9 mouse cellular contexts compared by ENCODE assay signal in the genomic region with DNA sequence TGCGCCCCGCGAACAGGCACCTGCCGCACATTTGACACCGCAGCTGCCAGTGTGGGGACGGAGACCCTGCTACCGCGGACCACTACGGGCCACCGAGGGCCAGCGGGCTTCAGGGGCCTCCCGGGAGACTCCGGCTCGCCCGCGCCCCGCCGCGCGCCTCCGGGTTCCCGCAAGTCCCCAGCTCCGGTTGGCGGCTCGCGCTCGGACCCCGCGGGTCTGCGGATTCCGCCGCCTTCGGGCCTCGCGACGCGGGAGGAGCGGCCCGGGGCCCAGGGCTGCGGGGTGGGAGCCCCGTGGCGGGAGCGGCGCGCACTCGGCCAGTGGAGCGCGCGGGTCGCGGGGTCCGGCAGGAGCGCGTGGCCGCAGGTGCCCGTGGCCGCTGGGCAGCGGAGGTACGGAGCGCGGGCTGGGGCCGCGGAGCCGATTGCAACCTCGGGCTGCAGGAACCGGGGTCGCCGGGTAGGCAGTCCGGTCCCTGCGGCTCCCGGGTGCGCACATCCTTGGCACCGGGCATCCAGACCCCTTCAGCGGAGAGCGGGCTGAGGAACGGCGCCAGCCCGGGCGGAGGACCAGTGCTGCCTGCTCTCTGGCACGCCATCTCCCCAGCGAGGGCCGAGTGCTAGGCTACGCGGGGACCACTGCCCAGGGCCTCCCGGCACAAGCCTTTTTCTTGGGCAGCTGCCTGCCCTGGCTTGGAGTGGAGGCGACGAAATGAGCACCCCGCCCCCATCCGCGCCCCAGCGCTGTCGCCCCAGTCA. TPM values are rescaled to one million over a fixed set of nuclear protein-coding genes. Genes with fewer than 3 reads are reported as not detected.
A peak's percentile ranks its signal among the peaks of the same experiment; 100 is the strongest.
DNase-seq lines count a peak whose midpoint lies in the region; ATAC-seq and TF ChIP-seq lines count a peak whose summit lies in the region.
"Had no signal": no experiment of that assay in that cellular context is flagged by ENCODE, and none has a peak within 500 bp of the region (broad histone marks: within the 10 kb centered on the region; RNA-seq: fewer than 3 reads in every experiment).

No protein-coding gene starts in this region.

- peaks cover 15% of the 10 kb centered on the region for H3K4me1 ChIP-seq in embryonic facial prominence, embryonic 13.5 days
- peaks cover 14% of the 10 kb centered on the region for H3K4me1 ChIP-seq in hindbrain, embryonic 15.5 days (replicated peaks)
- peaks cover 4% of the 10 kb centered on the region; the same call in 1 of the 2 replicates for H3K4me1 ChIP-seq in limb, embryonic 14.5 days (ENCODE audit: control insufficient read depth, insufficient read depth, low read length)
- peaks cover 24% of the 10 kb centered on the region for H3K4me1 ChIP-seq in neural tube, embryonic 15.5 days

- H3K9ac ChIP-seq in embryonic facial prominence, embryonic 13.5 days: peak overlapping the region; percentile 65
- peak overlapping the region; percentile 73 for H3K9ac ChIP-seq in hindbrain, embryonic 15.5 days
- peak overlapping the region; percentile 44 for H3K9ac ChIP-seq in limb, embryonic 14.5 days (ENCODE audit: low read depth, low read length, severe bottlenecking)
- H3K9ac ChIP-seq in neural tube, embryonic 15.5 days (replicated peaks): peak overlapping the region; percentile 68

- TF ChIP-seq CTCF in layer of hippocampus, adult 2 months (conservative IDR thresholded peaks at IDR 0.05): no peak

- no peaks in the 10 kb centered on the region for H3K9me3 ChIP-seq in embryonic facial prominence, embryonic 13.5 days
- H3K9me3 ChIP-seq in hindbrain, embryonic 15.5 days: no peaks in the 10 kb centered on the region
- no peaks in the 10 kb centered on the region for H3K9me3 ChIP-seq in limb, embryonic 14.5 days (ENCODE audit: control insufficient read depth, low read length)
- H3K9me3 ChIP-seq in neural tube, embryonic 15.5 days (replicated peaks): no peaks in the 10 kb centered on the region

- peak overlapping the region; percentile 46; the same call in 1 of the 2 replicates for H3K27ac ChIP-seq in layer of hippocampus, adult 2 months
- H3K27ac ChIP-seq in embryonic facial prominence, embryonic 13.5 days: no peak overlapping the region
- peak overlapping the region; percentile 50; the same call in 1 of the 2 replicates for H3K27ac ChIP-seq in hindbrain, embryonic 15.5 days (replicated peaks)
- no peak overlapping the region for H3K27ac ChIP-seq in limb, embryonic 14.5 days (replicated peaks; ENCODE audit: low read depth, low read length)
- peak overlapping the region; percentile 61 for H3K27ac ChIP-seq in neural tube, embryonic 15.5 days (replicated peaks)

- peaks cover 82% of the 10 kb centered on the region for H3K27me3 ChIP-seq in embryonic facial prominence, embryonic 13.5 days
- H3K27me3 ChIP-seq in hindbrain, embryonic 15.5 days: peaks cover 16% of the 10 kb centered on the region
- peaks cover 38% of the 10 kb centered on the region for H3K27me3 ChIP-seq in limb, embryonic 14.5 days (ENCODE audit: control insufficient read depth, insufficient read depth, low read length)
- peaks cover 40% of the 10 kb centered on the region for H3K27me3 ChIP-seq in neural tube, embryonic 15.5 days (replicated peaks)

- no peaks in the 10 kb centered on the region for H3K36me3 ChIP-seq in embryonic facial prominence, embryonic 13.5 days
- H3K36me3 ChIP-seq in hindbrain, embryonic 15.5 days: no peaks in the 10 kb centered on the region
- no peaks in the 10 kb centered on the region for H3K36me3 ChIP-seq in limb, embryonic 14.5 days (ENCODE audit: control insufficient read depth, insufficient read depth, low read length)
- no peaks in the 10 kb centered on the region for H3K36me3 ChIP-seq in neural tube, embryonic 15.5 days

- under 1% methylated on average over 57 of the region's 92 CpGs for WGBS in embryonic facial prominence, embryonic 13.5 days
- under 1% methylated on average over 68 of the region's 92 CpGs for WGBS in hindbrain, embryonic 15.5 days
- 2% methylated on average over 71 of the region's 92 CpGs for WGBS in limb, embryonic 14.5 days
- WGBS in neural tube, embryonic 15.5 days: under 1% methylated on average over 87 of the region's 92 CpGs

- 0 out of 2 replicates have a peak, but pooled peaks have one; percentile 27 for ATAC-seq in embryonic facial prominence, embryonic 13.5 days (ENCODE audit: insufficient number of reproducible peaks, insufficient read depth, low FRiP score, low TSS enrichment, low read depth)
- peak; percentile 77 for ATAC-seq in hindbrain, embryonic 15.5 days (ENCODE audit: low FRiP score, low read depth)
- peak; percentile 50; the same call in 1 of the 2 replicates for ATAC-seq in limb, embryonic 14.5 days (ENCODE audit: low FRiP score, low read depth)
- peak; percentile 71 for ATAC-seq in neural tube, embryonic 15.5 days (ENCODE audit: low FRiP score)

- TF ChIP-seq POLR2A in limb, embryonic 14.5 days (IDR thresholded peaks at IDR 0.05; ENCODE audit: borderline replicate concordance, extremely low read depth, insufficient read depth, insufficient read length): no peak

- peak in 1 of 2 experiments; percentile 2 for DNase-seq in layer of hippocampus, adult 2 months (ENCODE audit: low spot score in 2 of 2)
- no peak for DNase-seq in layer of hippocampus, adult 9-11 months
- peak; percentile 13 to 21 for DNase-seq in adrenal gland, postnatal 36 days
- no peak for DNase-seq in limb, embryonic 14.5 days (ENCODE audit: low spot score)
- DNase-seq in urinary bladder, postnatal 14 days (ENCODE audit: low spot score): no peak

- H3K4me3 ChIP-seq in layer of hippocampus, adult 2 months: peak overlapping the region; percentile 68
- peak overlapping the region; percentile 58 for H3K4me3 ChIP-seq in embryonic facial prominence, embryonic 13.5 days
- peak overlapping the region; percentile 80 for H3K4me3 ChIP-seq in hindbrain, embryonic 15.5 days
- peak overlapping the region; percentile 54 for H3K4me3 ChIP-seq in limb, embryonic 14.5 days (replicated peaks; ENCODE audit: low read length)
- H3K4me3 ChIP-seq in neural tube, embryonic 15.5 days (replicated peaks): peak overlapping the region; percentile 69

- H3K4me2 ChIP-seq in embryonic facial prominence, embryonic 13.5 days: peak overlapping the region; percentile 100
- peak overlapping the region; percentile 96 for H3K4me2 ChIP-seq in hindbrain, embryonic 15.5 days
- peak overlapping the region; percentile 100 for H3K4me2 ChIP-seq in limb, embryonic 14.5 days (replicated peaks; ENCODE audit: low read depth, low read length, severe bottlenecking)
- peak overlapping the region; percentile 88 for H3K4me2 ChIP-seq in neural tube, embryonic 15.5 days

RNA-seq across cellular contexts. Expression of gene Ankrd34b, which starts 0.8 kb away (rescaled TPM):
- total RNA-seq in layer of hippocampus, adult 2 months (2021): 10 to 100 TPM; 12.7 to 14.0 TPM
- total RNA-seq in adrenal gland, postnatal 36 days (2021): 1 to 10 TPM in 1 of 2 experiments, under 1 TPM in 1; 0.69 to 1.3 TPM
- polyA plus RNA-seq in embryonic facial prominence, embryonic 13.5 days (2015; fragmentation: Nextera tagmentation; extraction: Ambion mirVana): not detected in 2 replicates
- 3.4 and 3.5 TPM in 2 replicates for polyA plus RNA-seq in hindbrain, embryonic 15.5 days (2015; fragmentation: Nextera tagmentation; extraction: Ambion mirVana)
- 0.09 TPM in 2 replicates for polyA plus RNA-seq in limb, embryonic 14.5 days (2012; rRNA removed)
- 0.08 and 0.10 TPM in 2 replicates for polyA plus RNA-seq in limb, embryonic 14.5 days (2014; fragmentation: Nextera tagmentation; extraction: Ambion mirVana)
- 5.4 and 5.5 TPM in 2 replicates for polyA plus RNA-seq in neural tube, embryonic 15.5 days (2015; fragmentation: Nextera tagmentation; extraction: Ambion mirVana)
- polyA plus RNA-seq: large intestine, adult 2 months had no signal

RNA-seq across cellular contexts. Expression of gene Fam151b, which starts 57.3 kb away (rescaled TPM):
- total RNA-seq in layer of hippocampus, adult 2 months (2021): 10 to 100 TPM in 1 of 2 experiments, 1 to 10 TPM in 1; 8.8 to 10.7 TPM
- 1 to 10 TPM; 4.5 to 6.5 TPM for total RNA-seq in adrenal gland, postnatal 36 days (2021)
- polyA plus RNA-seq in embryonic facial prominence, embryonic 13.5 days (2015; fragmentation: Nextera tagmentation; extraction: Ambion mirVana): 0.18 and 0.52 TPM in 2 replicates
- polyA plus RNA-seq in hindbrain, embryonic 15.5 days (2015; fragmentation: Nextera tagmentation; extraction: Ambion mirVana): 0.18 and 0.21 TPM in 2 replicates
- 4.2 and 4.6 TPM in 2 replicates for polyA plus RNA-seq in limb, embryonic 14.5 days (2012; rRNA removed)
- polyA plus RNA-seq in limb, embryonic 14.5 days (2014; fragmentation: Nextera tagmentation; extraction: Ambion mirVana): 0.22 and 0.43 TPM in 2 replicates
- 0.17 and 0.20 TPM in 2 replicates for polyA plus RNA-seq in neural tube, embryonic 15.5 days (2015; fragmentation: Nextera tagmentation; extraction: Ambion mirVana)

Comparison
In these comparisons a context has a peak if more than half of its experiments do, and no peak if none do; other contexts are left out.
1. DNase-seq: peak in adrenal gland, postnatal 36 days (2 of 2); none in layer of hippocampus, adult 9-11 months (single experiment), limb, embryonic 14.5 days (single experiment) and urinary bladder, postnatal 14 days (single experiment).
2. H3K27ac ChIP-seq: peak in layer of hippocampus, adult 2 months (single experiment), hindbrain, embryonic 15.5 days (single experiment) and neural tube, embryonic 15.5 days (single experiment); none in embryonic facial prominence, embryonic 13.5 days (single experiment) and limb, embryonic 14.5 days (single experiment).
3. ATAC-seq: peak in every context shown above with its lines; median percentile 77 in hindbrain, embryonic 15.5 days; 71 in neural tube, embryonic 15.5 days; 50 in limb, embryonic 14.5 days; 27 in embryonic facial prominence, embryonic 13.5 days.
4. Peak in every context shown above with its lines, with median percentiles within 50 percentile points of each other: H3K4me3 ChIP-seq, H3K4me2 ChIP-seq and H3K9ac ChIP-seq.